Mouse (Mus musculus) kidney, postnatal 14 days (tissue): ENCODE results near the gene Polr2i.
A peak's percentile ranks its signal among the peaks of the same experiment; 100 is the strongest.
"Not testable (repeated sequence)": the region's sequence is repeated elsewhere in the genome, so short reads cannot be mapped to it uniquely, and the experiment has no call there.

Source experiments
- DNase-seq: peaks from one replicate; pipeline ENCODE4 v3.0.0; 2022; ENCODE audit warnings: mixed read lengths

Polr2i gene

DNA sequence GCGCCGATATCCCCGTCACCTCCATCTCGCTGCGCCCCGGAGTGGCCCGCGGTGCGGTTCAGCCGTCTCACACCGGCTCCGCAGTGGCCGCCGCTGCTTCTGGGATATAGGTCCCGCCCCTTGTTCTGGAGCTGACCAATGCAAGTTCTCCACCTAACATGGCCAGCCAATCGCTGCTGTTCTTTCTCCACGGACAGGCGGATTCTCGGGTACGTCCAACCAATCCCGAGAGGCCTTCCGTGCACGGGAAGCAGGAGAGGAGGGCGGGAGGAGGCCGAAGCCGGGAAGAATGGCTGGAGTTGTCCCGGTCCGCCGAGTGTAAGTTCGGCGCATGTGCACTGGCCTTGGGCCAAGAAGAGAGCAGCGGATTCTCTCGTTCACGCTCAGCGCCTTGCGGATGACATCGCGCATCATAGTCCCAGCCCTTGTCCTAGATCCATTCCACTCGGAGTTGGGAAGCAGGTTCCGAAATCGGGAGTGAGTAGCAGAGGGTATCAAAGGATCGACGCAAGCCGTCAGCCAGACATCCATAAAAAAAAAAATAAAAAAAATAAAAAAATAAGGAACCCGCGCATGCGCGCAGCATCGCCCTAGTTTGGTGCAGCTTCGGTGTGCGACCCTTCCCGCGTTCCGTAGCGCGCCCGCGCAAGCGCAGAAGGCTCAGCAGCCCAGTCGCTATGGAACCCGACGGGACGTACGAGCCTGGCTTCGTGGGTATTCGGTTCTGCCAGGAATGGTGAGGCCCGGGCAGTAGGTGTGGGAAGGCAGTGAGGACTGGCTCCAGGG, at the start of gene Polr2i, which contains the start of gene Tbcb:
TSS of gene Polr2i (plus strand) at position 280 of the 786 bp plus-strand sequence.
TSS of gene Tbcb (minus strand) at position 604 of the 786 bp plus-strand sequence.
- DNase-seq: peak; percentile 99

DNA sequence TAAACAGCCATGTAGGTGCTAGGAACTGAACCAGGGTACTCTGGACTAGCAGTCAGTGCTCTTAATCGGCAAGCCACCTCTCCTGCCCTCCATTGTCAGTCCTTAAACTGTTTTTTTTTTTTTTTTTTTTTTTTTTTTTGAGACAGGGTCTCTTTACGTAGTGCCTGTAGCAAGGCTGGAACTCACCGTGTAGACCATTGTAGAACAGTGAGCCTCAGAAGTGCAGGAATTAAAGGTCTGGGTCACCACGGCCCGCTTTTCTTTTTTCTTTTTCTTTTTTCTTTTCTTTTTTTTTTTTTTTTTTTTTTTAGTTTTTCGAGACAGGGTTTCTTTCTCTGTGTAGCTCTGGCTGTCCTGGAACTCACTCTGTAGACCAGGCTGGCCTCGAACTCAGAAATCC, 48.6 kb upstream of the Polr2i start:
- DNase-seq: not testable (repeated sequence)

DNA sequence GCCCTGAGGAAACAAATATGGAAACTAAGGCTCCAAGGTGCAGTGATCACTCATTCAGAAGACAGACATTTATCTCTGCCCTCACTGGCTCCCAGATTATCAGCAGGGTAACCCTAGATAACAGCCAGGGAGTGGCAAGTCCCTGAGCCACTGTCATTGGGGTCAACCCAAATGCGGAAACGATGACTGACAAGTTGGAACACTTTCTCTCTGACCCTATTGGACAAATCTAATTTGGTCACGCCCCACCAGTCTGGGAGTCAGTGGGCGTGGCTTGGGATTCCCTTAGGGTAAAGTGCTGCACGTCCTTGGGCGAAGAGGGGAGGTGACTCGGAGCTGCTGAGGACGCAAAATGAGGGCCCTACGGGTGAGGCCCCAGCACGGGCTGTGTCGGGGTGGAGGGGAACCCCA, 47.9 kb upstream of the Polr2i start, which contains the start of gene Cox7a1:
TSS of gene Cox7a1 (plus strand) at position 266 of the 411 bp plus-strand sequence.
- peak; percentile 92 for DNase-seq

DNA sequence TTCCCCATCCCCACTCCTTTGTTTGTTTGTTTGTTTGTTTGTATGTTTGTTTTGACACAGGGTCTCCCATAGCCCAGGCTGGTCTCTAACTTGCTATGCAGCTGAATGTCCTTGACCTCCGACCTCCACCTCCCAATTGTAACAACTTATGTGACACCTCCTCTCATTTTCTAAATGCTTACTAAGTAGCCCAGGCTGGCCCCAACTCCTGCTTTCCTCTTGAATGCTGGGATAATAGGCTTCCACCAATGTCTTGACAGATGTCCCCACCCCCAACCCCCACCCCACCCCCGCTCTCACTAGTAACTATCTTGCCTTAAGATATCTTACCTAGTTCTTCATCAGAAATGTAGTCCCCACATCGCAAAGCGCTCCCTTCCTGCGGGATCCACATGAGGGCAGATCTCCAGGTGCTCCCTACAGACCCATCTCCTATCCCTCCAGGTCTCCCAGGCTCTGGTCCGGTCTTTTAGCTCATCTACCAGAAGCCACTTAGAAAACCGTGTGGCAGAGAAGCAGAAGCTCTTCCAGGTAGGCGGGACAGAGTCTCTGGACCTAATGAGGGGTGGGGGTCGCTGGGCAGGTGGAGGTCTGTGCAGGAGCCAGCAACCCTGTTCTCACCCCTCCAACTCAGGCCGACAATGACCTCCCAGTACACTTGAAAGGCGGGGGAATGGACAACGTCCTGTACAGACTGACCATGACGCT, 47.0 kb upstream of the Polr2i start:
- DNase-seq: no peak

DNA sequence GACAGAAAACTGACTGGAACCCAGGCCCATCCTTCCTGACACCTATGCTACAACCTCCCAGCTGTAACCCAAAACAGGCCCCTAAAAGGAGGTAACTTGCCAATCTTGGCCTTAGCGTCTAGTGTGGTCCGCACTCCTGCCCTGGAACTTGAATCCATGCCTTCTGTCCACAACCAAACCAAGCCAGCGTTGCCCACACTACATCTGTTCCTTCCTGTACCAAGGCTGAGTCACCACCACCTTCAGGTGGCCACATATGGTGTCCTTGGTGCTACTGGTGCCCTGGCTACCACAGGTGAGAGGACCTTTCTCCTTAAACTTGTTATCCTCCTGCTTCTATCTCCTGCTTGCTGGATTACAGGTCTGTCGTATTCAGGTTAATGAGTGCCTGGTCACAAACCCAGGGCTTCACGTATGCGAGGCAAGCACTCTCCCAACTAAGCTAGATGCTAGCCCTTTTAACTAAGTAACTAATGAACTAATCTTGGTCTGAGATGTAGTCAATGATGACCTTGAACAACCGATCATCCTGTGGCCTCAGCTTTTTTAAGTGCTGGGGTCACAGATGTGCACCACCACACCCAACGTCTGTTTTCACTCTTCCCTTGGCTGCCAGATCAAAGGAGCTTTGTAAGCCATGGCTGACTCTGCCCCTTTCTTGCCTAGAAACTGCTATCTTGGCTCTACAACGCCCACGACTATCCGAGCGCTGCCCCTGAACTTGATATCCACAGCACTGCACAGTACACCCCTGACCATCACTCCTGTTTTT, 43.2 kb upstream of the Polr2i start:
- DNase-seq: no peak

DNA sequence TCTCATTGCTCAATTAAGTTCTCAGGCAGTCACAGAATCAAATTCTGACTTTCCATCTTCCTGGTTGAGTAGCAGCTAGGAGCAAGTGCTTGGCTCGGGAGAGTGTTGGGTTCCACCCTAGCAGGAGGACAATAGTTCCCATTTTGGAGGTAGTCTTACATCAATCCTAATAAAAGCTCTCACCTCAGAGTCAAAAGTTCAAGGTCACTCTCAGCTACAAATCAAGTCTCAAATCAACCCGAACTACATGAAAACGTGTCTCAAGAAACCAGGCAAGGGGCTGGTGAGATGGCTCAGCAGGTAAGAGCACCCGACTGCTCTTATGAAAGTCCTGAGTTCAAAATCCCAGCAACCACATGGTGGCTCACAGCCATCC, 42.6 kb upstream of the Polr2i start:
- DNase-seq: no peak

DNA sequence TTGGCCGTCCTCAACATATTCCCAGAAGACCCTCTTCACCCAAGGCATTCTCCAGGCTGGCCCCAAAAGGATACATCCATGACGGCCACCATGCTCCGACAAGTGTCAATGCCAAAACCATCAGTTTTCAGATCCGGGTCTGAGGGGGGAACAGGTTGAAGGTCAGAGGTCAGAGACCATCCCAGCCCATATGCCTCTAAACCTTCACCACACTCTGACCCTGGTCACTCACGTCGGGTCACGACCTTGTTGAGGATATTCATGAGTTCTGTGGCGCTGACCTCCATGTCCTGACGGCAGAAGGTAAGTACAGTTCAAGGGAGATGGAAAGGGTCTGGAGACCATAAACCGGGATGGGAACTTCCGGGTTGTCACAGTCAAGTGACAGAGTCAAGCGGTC, 39.7 kb upstream of the Polr2i start:
- DNase-seq: no peak

DNA sequence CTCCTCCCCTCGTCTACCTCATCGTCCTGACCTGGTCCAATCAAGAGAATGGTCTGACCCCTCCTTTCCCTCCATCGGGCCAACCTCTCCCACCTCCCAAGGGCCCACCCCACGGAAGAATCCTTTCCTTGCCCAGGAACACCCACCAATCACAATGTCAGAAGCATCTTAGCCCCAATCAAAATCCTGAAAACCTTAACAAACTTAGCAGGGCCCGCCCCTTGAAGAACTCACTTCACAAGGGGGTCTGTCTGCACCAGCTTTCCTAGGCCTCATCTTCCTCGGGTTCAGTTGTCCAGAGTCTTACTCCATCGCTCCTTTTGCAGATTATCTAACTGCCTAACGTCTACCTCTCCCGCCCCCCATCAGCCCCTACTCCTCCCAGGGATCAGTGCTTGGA, 38.7 kb upstream of the Polr2i start:
- DNase-seq: no peak

DNA sequence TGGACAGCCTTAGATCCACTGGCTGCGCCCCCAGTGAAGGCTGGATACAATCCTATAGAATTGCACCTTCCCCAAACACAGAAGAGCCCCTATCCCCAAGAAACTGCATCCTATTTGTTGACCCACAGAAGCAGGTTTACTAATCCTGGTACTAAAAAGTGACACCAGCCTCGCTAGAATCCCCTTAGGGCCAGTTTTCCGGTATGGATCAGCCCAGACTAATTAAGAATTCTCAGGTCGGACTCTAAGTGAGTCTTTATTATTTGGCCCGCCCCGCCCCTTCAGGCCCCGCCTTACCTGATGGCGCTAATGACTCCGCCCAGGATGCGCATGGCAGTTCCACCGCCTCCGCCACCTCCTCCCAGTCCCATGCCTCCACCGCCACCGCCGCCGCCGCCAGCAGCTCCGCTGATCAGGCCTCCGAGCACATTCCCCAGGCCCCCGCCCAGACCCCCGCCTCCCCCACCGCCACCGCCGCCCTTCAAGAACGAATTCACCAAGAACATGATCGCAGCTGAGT, 38.1 kb upstream of the Polr2i start:
- peak; percentile 90 for DNase-seq

DNA sequence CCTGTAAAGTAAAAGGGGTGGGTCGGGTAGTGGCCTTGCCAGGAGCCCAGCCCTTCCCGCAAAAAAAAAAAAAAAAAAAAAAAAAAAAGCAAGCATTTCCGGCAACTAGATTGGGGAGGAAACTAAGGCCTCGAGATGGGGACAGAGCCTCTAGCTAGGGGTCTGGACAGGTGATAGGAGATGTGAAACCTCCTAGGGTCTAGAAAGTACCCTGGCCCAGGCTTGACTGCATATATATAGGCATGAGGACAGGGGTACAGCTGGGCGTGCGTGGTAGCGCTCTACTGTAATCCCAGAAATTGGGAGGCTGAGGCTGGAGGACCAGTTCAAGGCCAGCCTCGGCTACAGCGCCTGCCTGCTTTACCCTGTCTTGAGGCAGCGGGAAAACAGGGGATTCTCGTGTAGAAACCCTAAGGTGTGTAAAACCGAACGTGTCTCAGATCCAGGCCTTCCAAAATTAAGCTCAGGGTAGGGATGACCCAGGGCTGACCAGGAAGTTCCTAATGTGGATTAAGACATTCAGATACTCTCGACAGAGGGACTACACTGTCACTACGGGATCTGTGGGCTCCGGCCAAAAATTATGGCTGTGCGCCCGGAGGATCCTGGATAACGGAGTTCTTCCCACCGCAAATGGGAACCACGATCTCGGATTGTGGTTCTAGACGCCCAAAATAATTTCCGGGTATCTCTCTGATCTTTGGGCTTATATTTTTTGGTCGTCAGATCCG, 37.5 kb upstream of the Polr2i start:
- DNase-seq: peak; percentile 52

DNA sequence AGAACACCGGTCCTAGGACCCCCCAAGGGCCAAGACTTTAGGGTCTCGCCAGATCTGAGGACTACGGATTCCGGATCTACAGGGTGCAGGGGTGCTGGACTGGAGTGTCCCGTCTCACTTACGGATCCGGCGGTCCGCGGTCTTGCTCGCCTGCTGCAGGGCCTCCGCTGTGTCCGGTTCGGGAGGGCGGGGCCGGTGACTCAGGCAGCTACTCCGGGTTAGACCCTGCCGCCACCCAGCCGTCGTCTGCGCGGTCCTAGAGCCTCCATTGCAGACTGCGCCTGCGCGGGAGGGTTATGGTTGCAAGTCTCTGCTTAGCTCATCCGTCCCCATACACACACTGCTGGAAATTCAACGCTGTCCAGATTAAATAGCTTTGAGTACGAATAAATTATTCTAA, 36.9 kb upstream of the Polr2i start:
- DNase-seq: peak; percentile 97

DNA sequence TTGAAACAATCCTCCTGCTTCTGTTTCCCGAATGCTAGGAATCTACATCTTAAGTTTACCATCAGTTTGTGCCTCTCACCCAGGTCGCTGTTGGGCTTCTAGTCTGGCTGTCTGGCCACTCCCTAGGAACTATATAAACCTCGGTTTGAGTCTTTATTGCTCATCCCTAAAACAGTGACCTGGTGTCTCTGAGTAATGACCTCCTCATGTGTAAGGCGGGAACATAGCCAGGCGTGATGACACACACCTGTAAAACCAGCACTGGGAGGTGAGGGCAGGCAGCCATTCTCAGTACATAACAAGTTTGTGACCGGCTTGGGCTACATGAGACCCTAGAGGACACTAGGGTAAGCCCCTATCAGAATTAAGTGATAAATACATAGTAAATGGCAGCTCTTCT, 36.3 kb upstream of the Polr2i start:
- no peak for DNase-seq

DNA sequence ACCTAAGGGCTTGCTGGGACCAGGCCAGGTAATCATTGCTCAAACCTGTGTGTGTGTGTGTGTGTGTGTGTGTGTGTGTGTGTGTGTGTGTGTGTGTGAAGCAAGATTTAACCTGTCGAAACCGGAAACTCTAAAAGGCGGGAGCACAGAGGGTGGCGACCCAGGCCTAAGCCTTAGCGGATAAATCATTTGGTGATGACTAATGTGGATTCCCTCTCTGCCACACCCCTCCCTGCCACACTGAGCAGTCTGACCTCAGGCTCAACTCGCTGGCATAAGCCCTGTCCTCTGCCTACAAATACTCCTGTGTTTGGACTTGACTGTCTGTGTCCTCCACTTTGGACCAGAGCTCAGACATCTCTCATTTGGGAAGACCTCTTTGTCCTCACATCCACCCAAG, 35.6 kb upstream of the Polr2i start:
- no peak for DNase-seq

DNA sequence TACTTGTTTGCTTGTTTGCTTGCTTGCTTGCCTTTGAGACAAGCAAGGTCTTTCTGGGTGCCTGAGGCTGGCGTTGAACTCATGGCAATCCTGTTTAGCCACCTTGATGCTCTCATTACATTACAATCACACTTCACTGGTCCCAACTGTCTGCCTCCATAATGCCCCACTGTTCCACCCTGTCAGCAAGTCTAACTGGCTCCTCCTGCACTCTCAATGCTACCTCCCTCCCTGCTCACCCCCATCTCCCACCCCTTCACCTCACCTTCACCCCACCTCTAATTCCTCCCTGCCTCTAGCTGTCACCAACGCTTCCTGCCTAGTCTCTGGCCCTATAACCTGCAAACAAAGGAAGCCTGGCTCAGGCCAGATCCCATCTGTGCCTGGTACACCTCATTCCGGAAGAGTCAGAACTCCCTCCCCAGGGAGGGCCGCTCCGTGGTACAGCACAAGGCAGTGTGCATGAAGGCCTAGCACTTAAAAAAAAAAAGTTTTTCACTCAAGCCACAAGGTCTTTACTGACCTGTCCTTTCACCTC, 34.1 kb upstream of the Polr2i start:
- peak; percentile 41 for DNase-seq

DNA sequence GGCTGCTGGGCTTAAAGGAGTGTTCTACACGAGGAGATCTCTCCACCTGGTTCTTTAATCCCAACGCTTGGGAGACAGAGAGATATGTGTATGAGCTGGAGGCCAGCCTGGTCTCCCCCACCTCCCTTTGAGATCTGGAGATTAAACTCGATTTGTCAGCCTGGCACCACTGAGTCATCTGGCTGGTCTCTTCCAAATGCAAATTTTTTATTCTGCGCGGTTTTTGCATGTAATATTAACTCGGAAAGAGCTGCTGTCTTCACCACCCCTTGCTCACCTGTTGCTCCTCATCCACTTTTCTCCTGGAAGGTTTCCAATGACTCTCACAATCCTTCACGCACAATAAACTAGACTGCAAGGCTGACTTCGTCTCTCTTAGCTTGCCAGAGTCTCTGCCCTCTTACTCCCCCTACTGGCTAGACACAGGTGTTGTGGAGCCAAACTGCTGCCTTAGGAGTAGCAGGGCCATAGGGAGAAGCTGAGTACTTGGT, 33.2 kb upstream of the Polr2i start, which contains the start of gene Capns1:
TSS of gene Capns1 (minus strand) at position 331 of the 491 bp plus-strand sequence.
- peak; percentile 67 for DNase-seq

DNA sequence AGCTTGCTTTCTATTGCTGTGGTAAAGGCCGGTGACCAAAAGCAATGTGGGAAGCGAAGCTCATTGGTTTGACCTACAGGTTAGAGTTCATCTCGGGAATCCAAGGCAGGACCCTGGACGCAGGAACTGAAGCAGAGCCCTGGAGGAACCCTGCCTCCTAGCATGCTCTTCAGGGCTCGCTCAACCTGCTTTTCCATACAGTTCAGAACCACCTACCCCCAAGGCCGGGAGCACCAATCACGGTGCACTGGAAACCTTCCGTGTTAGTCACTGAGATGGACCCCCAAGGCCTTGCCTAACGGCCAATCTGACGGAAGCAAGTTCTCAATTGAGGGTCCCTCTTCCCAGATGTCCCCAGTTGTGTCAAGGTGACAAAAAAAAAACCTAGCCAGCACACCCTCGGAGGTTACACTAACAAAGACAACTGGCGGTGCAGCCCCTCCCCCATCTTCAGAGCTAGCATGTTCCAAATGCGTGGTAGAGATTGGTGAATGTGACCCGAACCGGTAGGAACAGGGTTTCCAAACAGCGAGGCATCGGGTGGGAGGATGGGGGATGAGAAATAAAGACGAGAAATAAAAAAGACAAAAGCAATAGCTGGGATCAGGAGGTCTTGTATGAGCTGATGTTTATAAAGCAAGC, 32.1 kb upstream of the Polr2i start:
- no peak for DNase-seq

DNA sequence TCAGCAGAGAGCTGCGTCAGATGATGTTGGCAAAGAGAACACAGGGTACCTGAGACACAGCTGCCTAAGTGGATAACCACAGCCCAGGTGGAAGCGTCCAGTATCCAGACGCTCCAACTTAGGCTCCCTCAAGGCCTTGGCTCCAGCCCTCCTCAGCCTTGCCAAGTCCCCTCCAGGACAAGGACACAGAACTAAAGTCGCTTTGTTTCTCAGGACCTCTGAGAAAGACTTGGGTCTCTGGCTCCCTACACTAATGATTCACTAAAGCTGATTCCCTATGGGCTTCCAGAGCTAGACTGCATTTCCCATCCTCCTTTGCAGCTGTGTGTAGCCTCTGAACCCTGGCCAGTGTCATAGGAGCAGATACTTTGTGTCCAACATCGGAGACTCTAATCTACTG, 31.5 kb upstream of the Polr2i start:
- DNase-seq: no peak

DNA sequence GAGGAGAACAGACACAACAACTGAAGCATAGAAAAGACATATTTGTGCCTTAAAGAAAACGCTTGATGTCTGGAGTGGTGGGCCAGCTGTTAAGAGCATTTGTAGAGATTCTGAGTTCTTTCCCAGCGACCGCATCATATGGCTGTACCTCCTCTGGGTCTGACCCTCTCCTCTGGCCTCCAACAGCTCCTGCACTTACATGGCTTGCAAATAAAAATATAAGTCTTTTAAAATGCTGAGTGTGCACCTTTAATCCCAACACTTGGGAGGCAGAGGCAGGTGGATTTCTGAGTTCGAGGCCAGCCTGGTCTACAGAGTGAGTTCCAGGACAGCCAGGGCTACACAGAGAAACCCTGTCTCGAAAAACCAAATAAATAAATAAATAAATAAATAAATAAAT, 31.1 kb upstream of the Polr2i start:
- not testable (repeated sequence) for DNase-seq

DNA sequence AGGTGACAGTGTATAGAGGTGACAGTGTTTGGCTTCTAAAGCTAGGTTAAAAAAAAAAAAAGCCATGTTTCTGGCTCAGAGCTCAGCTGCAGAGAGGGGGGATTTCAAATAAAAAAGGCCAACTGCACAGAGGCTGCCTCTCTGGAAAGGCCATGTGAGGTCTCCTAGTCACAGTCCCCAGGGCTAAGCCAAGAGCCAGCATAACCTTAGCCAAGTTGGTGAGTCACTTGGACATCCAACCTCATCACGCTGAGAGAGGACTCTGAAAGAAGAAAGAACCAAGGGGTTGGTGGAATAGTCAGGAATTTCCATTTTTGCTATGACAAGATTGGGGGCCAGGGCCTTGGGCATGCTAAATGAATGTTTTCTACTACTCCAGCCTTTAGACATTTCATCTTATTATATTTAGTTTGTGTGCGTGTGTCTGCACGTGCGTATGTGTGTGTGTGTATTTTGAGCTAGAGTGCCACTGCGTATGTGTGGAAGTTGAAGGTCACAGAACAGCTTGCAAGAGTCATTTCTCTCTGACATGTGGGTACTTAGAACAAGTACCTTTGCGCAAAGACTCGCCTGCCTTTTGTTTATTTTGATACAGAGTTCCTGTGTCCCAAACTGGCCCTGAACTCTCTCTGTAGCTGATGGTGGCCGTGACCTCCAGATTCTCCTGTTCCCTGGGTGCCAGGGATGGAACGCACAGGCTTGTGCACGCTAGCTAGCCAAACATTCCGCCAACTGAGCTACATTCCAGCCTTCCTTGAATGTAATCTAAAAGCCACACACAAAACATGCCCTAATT, 28.7 kb upstream of the Polr2i start:
- no peak for DNase-seq

DNA sequence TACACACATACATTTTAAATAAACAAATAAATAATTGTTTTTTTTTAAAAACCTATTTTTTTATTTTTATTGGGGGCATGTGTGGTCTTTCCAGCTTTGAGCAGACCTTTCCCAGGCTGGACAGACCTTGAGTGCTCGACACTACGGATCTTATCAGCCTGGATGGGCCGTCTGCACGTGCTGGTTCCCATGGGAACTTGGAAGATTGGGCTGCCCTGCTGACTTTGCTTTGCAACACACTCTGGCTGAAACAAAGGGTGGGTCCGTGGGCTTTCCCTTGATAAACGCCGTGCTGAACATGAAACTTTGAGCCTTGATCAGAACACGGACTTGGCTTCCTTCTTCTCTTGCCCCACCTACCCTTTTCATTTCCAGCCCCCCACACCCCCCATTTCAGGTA, 27.4 kb upstream of the Polr2i start:
- DNase-seq: no peak

DNA sequence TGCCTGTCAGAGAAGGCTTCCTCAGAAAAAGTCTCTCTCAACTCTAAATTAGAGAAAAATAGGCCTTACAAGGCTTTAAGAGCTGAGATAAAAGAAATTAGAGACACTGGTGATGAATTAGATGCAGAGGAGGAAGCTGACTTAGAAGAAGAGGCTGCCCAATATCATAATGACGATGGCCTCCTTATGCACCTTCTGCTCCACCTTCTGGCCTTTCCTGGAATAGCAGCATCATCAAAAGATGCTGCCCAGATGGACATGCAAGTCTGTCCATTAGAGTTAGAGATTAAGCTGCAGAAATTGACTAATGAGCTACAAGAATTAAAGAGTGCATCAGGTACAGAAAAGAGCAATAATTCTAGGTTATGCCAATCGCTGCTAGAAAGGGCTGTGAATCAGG, 26.4 kb upstream of the Polr2i start:
- peak; percentile 74 for DNase-seq
